Mouse (Mus musculus) ES-CJ7 (cell line): ENCODE data around the gene Apbb2.
"Not testable (repeated sequence)": the region's sequence is repeated elsewhere in the genome, so short reads cannot be mapped to it uniquely, and the experiment has no call there.

Source experiments
- DNase-seq: peaks from one replicate; pipeline ENCODE4 v3.0.0; 2011; ENCODE audit warnings: low read depth, low spot score

Gene Apbb2

GRCm38 (mm10) chr5:66302085-66302815 lies 316.3 kb downstream of the Apbb2 start:
- no peak for DNase-seq

DNA sequence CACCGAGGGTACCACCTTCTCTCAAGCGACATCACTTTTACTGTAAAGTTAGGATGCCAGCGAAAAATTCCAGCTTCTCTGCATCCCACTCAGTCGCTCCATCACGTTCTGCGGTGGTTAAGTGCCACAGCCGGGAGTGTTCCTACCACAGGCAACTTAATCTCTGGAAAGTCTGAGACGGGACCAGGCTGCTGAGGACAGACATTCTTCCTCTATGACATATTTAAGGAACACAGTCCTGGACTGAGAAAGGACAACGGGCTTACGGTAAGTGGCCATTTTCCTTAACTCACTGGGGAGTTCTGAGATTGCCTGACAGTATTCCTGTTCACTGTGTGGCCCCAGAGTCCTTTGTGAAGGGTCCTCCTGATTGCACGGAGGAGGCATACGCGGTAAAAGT lies 318.0 kb downstream of the Apbb2 start:
- DNase-seq = no peak

DNA sequence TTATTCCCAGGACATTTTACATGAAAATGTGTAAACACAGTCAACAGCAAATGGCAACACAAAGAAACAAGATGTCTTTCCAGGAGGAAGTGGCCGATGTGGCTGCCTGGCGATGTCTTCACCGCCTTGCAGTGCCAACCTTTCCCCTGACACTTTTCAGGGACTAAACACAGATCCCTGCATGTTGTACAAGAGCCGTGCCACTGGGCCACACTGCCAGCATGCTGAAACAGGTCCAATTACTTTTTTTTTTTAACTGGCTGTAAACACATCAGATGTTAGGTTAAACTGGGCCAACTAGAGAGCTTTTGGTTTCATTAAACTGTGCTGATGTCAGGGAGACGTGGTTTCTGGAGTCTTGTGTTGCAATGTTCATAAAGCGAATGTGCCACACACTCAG lies 319.7 kb downstream of the Apbb2 start:
- no peak for DNase-seq

- no peak for DNase-seq
These were observed 322.5 kb downstream of the Apbb2 start for GRCm38 (mm10) chr5:66296116-66296515.

- DNase-seq = no peak
These were observed 323.6 kb downstream of the Apbb2 start for GRCm38 (mm10) chr5:66294952-66295351.

- no peak for DNase-seq
These were observed 324.4 kb downstream of the Apbb2 start for GRCm38 (mm10) chr5:66294106-66294625.

DNA sequence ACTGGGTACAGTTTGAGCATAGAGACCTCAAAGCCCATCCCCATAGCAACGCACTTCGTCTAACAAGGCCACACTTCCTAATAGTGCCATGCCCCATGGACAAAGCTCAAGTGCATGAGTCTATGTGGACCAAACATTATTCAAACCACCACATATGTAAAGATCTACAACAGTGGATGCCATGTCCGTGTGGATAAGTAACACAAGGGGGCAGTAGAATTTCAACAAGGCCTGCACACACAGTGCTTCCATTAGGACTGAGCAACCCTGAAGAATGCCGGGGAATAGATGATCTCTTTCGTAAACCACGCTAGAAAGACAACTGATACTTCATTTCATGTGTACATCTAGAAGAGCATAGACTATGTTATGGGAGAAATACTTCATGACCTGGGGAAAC lies 337.8 kb downstream of the Apbb2 start:
- DNase-seq = peak; percentile 58

DNA sequence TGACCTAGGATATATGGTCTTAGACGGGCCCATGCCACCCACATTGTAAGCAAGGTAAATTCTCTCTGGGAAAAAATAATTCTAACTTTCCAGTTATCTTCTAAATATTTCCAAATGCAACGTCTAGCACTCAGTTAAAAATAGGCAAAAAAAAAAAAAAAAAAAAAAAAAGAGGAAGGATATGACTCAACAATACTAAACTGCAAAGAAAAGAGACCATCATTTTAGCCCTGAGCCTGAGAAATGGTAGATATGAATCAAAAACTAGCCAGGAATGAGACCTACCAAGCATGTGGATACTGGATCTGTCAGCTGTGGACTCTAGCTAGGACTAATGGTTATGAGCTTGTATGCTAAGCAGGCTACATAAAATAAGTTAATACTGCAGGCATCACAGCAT lies 338.9 kb downstream of the Apbb2 start:
- DNase-seq = no peak

- DNase-seq = no peak
These were observed 344.2 kb downstream of the Apbb2 start for GRCm38 (mm10) chr5:66274417-66274816.

GRCm38 (mm10) chr5:66271141-66271540 lies 347.4 kb downstream of the Apbb2 start:
- no peak for DNase-seq

GRCm38 (mm10) chr5:66269616-66270015 lies 349.0 kb downstream of the Apbb2 start:
- no peak for DNase-seq

GRCm38 (mm10) chr5:66263398-66263797 lies 355.2 kb downstream of the Apbb2 start:
- peak; percentile 61 for DNase-seq

DNA sequence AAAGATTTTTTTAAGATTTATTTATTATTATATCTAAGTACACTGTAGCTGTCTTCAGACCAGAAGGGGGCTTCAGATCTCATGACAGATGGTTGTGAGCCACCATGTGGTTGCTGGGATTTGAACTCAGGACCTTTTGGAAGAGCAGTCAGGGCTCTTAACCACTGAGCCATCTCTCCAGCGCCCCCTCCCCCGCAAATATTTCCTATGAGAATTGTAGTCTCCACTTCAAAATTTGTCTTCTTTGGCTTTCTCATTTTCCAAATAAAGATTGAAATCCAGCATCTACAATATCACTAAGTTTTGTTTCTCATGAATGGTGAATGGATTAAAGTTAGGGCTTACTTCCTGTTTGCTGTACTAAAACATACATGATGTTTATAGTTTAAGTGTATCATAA lies 356.1 kb downstream of the Apbb2 start:
- DNase-seq = no peak

DNA sequence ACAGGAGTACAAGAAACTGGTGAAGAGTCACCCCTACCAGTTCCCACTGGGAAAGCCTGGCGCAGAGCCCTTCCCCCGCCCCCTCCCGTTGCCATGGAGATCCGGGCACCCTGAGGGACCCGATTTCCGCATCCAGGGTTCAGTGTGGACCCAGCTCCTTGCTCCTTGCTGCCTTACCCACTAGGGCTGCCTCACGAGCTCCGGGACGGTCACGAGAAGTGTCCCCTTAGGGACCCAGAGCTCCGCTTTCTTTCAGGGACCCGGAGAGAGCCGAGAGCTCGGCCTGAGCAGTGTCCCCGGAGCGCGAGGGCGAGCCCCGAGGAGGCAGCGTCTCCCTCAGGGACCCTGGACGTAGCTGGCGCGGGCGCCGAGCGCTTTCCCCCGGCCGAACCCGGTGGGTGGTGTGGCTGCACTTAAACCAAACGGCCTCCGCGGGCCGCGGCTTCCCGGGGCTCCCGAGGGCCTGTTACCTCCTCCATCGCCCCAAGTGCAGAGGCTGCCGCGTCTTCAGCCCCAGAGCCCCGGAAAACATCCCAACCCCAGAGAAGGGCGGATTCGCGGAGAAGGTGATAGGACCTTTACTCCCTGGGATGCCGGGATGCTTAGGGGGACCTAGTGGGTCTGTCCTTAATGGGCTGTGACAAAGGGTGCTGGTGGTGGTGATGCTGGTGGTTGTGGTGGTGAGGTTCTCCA lies 358.7 kb downstream of the Apbb2 start, which contains the start of gene Nsun7:
TSS of gene Nsun7 (plus strand) at position 142 of the 693 bp plus-strand sequence.
- peak; percentile 50 for DNase-seq

GRCm38 (mm10) chr5:66259431-66259755 lies 359.2 kb downstream of the Apbb2 start:
- not testable (repeated sequence) for DNase-seq

DNA sequence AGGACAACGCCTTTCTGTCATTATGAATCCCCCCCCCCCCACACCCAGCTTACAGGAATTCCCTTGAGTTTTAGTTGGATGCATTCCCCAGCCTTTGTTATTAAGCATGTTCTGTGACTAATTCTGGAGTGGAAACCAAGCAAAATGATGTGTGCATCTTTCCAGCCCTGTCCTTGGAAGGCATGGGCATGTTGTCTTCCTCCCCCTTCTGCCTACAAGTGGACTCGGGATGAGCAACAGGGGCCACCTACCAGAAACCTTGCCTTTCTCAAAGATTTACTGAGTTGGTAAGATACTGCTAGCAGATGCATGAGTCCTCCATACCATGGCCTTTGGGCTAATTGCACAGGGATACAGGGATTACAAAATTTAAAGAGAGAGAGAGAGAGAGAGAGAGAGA lies 359.6 kb downstream of the Apbb2 start:
- DNase-seq = no peak

DNA sequence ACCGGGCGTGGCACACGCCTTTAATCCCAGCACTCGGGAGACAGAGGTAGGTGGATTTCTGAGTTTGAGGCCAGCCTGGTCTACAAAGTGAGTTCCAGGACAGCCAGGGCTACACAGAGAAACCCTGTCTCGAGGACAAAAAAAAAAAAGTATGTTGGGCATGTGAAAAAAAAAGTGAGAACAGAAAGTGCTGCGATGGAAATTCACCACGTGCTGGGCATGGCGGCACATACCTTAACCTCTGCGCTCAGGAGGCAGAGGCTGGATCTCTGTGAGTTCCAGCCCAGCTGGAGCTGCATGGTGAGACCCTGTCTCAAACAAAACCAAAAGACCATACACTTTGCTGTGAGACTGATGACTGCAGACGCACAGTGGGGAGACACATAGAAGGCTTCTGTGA lies 363.5 kb downstream of the Apbb2 start:
- no peak for DNase-seq

GRCm38 (mm10) chr5:66253219-66253618 lies 365.4 kb downstream of the Apbb2 start:
- DNase-seq = no peak
